Mouse (Mus musculus): Measurements from ENCODE around the gene Tcp11l2. TPM values are rescaled to one million over a fixed set of nuclear protein-coding genes. Genes with fewer than 3 reads are reported as not detected.

Tcp11l2 gene
- polyA plus RNA-seq, 1 experiment from 2014 or later = 27.5 TPM

DNA sequence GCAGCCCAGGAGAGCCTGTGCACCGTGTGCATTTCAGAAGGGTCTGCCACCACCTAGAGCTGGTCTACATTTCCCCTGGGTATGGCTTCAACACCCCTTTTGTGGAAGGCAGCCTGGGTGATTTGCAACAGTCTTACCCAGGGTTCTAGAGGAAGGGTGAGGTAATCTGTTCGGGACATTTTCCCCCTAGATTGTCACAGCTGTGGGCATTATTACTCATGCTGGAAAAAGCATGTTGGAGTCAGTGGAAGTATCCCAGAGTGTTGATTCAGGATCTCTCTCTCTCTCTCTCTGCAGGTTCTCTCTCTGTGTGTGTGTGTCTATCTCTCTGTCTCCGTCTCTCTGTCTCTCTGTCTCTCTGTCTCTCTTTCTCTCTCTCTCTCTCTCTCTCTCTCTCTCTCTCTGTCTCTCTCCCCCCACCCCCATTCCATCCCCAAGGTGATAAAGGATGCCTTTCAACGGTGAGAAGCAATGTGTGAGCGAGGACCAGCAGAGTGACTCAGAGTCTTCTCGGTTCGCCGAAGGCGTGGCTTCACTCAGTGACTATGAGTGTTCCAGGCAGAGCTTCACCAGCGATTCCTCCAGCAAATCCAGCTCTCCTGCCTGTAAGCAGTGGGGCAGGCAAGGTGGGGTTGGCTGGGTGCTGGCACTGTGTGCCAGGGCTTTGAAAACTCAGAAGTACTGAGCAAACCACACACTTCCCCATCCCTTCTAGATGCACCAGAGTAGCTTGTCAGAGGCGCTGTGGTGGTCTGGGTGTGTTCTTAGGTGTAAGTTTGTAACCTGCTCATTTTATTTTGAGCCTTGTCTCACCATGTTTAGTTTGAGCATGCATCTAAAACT lies 8.2 kb downstream of the Tcp11l2 start:
- Histone ChIP-seq H3K27me3 (replicated peaks) (no peaks in the 10 kb centered on the region), H3K4me3 (replicated peaks) (no peak overlapping the region), H3K4me2 (no peak overlapping the region), H3K9me3 (replicated peaks) (no peaks in the 10 kb centered on the region), H3K9ac (replicated peaks) (no peak overlapping the region), H3K36me3 (peaks cover 4% of the 10 kb centered on the region; the same call in 1 of the 2 replicates), H3K4me1 (no peaks in the 10 kb centered on the region), H3K27ac (replicated peaks) (no peak overlapping the region)
- WGBS = 76% methylated on average over 11 of the region's 11 CpGs
- no peak for ATAC-seq (ENCODE audit: low FRiP score)

- 83% methylated on average over 2 of the region's 2 CpGs for WGBS
- H3K36me3 ChIP-seq = peaks cover 9% of the 10 kb centered on the region
- H3K9ac ChIP-seq (replicated peaks) = no peak overlapping the region
- no peak overlapping the region for H3K4me3 ChIP-seq (replicated peaks)
- no peak overlapping the region for H3K4me2 ChIP-seq
- H3K9me3 ChIP-seq (replicated peaks) = no peaks in the 10 kb centered on the region
- no peaks in the 10 kb centered on the region for H3K27me3 ChIP-seq (replicated peaks)
- no peaks in the 10 kb centered on the region for H3K4me1 ChIP-seq
- no peak overlapping the region for H3K27ac ChIP-seq (replicated peaks)
- ATAC-seq (ENCODE audit: low FRiP score) = no peak
Measured at GRCm38 (mm10) chr10:84585294-84585650, 8.8 kb downstream of the Tcp11l2 start.

- Histone ChIP-seq H3K36me3 (peaks cover 29% of the 10 kb centered on the region), H3K4me2 (no peak overlapping the region), H3K9ac (replicated peaks) (no peak overlapping the region), H3K27me3 (replicated peaks) (no peaks in the 10 kb centered on the region), H3K4me1 (no peaks in the 10 kb centered on the region), H3K4me3 (replicated peaks) (no peak overlapping the region), H3K27ac (replicated peaks) (no peak overlapping the region), H3K9me3 (replicated peaks) (no peaks in the 10 kb centered on the region)
- no peak for ATAC-seq (ENCODE audit: low FRiP score)
- whole genome bisulfite sequencing = 87% methylated on average over 14 of the region's 14 CpGs
Measured at GRCm38 (mm10) chr10:84590956-84591355, 14.5 kb downstream of the Tcp11l2 start.

- no peak overlapping the region for H3K9ac ChIP-seq (replicated peaks)
- H3K27me3 ChIP-seq (replicated peaks) = no peaks in the 10 kb centered on the region
- ATAC-seq (ENCODE audit: low FRiP score) = no peak
- no peaks in the 10 kb centered on the region for H3K4me1 ChIP-seq
- peaks cover 29% of the 10 kb centered on the region for H3K36me3 ChIP-seq
- WGBS = 92% methylated on average over 2 of the region's 2 CpGs
- H3K4me3 ChIP-seq (replicated peaks) = no peak overlapping the region
- no peak overlapping the region for H3K4me2 ChIP-seq
- no peaks in the 10 kb centered on the region for H3K9me3 ChIP-seq (replicated peaks)
- H3K27ac ChIP-seq (replicated peaks) = no peak overlapping the region
Measured at GRCm38 (mm10) chr10:84591640-84592148, 15.3 kb downstream of the Tcp11l2 start.

- H3K4me1 ChIP-seq = no peaks in the 10 kb centered on the region
- H3K27me3 ChIP-seq (replicated peaks) = no peaks in the 10 kb centered on the region
- no peak overlapping the region for H3K27ac ChIP-seq (replicated peaks)
- no peaks in the 10 kb centered on the region for H3K9me3 ChIP-seq (replicated peaks)
- H3K4me2 ChIP-seq = no peak overlapping the region
- H3K9ac ChIP-seq (replicated peaks) = no peak overlapping the region
- no peak for ATAC-seq (ENCODE audit: low FRiP score)
- no peak overlapping the region for H3K4me3 ChIP-seq (replicated peaks)
- peaks cover 26% of the 10 kb centered on the region for H3K36me3 ChIP-seq
- 64% methylated on average over 3 of the region's 3 CpGs for WGBS
Measured at GRCm38 (mm10) chr10:84592745-84593144, 16.3 kb downstream of the Tcp11l2 start.

- Histone ChIP-seq H3K36me3 (peaks cover 10% of the 10 kb centered on the region), H3K9ac (replicated peaks) (no peak overlapping the region), H3K9me3 (replicated peaks) (no peaks in the 10 kb centered on the region), H3K4me2 (no peak overlapping the region), H3K27me3 (replicated peaks) (no peaks in the 10 kb centered on the region), H3K4me1 (no peaks in the 10 kb centered on the region), H3K4me3 (replicated peaks) (no peak overlapping the region), H3K27ac (replicated peaks) (no peak overlapping the region)
- no peak for ATAC-seq (ENCODE audit: low FRiP score)
- 56% methylated on average over 3 of the region's 3 CpGs for WGBS
Measured at GRCm38 (mm10) chr10:84597127-84597785, 20.8 kb downstream of the Tcp11l2 start.

- Histone ChIP-seq H3K4me3 (replicated peaks) (no peak overlapping the region), H3K9me3 (replicated peaks) (no peaks in the 10 kb centered on the region), H3K4me1 (no peaks in the 10 kb centered on the region), H3K9ac (replicated peaks) (no peak overlapping the region), H3K27ac (replicated peaks) (no peak overlapping the region), H3K27me3 (replicated peaks) (no peaks in the 10 kb centered on the region), H3K36me3 (peaks cover 8% of the 10 kb centered on the region), H3K4me2 (no peak overlapping the region)
- 41% methylated on average over 1 of the region's 1 CpGs for WGBS
- ATAC-seq (ENCODE audit: low FRiP score) = no peak
Measured at GRCm38 (mm10) chr10:84598172-84598571, 21.7 kb downstream of the Tcp11l2 start.

DNA sequence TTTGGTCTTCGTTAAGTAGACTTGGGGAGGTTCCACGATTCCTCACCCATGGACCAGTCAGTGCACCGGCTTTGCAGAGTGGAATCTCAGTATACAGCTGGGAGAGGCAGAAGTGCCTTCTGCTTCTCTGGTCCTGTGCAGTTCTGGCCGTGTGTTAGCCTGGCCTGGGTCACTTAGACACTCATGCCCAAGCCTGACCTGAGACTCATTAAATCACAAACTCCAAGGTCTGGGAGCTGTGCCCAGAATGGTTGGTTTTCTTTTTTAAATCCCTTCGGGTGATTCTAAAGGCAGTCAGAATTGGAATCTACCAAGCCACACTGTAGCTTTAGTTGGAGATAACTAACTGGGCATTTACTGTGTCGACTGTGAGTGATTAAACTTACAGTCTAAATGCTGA lies 23.7 kb downstream of the Tcp11l2 start:
- no peak for ATAC-seq (ENCODE audit: low FRiP score)
- no peaks in the 10 kb centered on the region for H3K9me3 ChIP-seq (replicated peaks)
- no peak overlapping the region for H3K4me3 ChIP-seq (replicated peaks)
- WGBS = 79% methylated on average over 6 of the region's 6 CpGs
- peaks cover 11% of the 10 kb centered on the region for H3K36me3 ChIP-seq
- H3K27me3 ChIP-seq (replicated peaks) = no peaks in the 10 kb centered on the region
- no peak overlapping the region for H3K27ac ChIP-seq (replicated peaks)
- H3K4me1 ChIP-seq = no peaks in the 10 kb centered on the region
- H3K9ac ChIP-seq (replicated peaks) = no peak overlapping the region
- H3K4me2 ChIP-seq = no peak overlapping the region

DNA sequence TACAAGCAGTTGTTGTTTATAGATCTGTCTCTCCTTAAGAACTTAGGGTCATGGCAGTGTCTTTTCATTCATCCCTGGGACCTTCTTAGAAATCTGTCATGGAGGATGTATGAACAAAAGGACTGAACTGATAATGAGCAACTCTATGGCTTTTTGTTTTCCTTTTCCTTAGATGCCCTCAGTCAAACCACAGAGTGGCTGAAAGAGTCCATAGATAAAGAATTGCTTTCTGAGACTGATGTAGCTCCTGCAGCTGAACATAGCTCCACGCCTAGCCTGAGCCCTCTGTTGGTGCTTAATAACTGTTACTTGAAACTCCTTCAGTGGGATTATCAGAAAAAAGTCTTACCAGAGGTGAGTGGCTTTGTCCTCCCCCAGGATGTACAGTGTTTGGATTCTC lies 27.9 kb downstream of the Tcp11l2 start:
- H3K36me3 ChIP-seq = peaks cover 30% of the 10 kb centered on the region
- no peak for ATAC-seq (ENCODE audit: low FRiP score)

DNA sequence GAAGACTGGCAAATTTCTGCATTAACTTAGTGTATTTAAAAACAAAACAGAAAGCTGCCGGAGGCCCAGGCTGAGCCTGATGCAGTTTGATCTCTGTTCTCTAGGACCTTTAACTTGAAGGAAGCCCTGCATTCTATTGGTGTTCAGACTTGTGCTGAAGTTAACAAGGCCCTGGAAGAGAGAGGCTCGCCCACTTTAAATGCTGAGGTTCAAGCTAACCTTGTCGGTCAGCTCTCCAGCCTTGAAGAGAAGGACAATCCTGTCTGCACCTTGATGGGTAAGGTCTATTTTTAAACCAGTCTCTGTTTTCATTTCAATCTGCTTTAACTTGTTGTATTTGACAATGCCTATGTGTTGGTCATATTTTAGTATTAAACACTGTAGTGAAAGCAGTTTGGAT lies 31.9 kb downstream of the Tcp11l2 start:
- Histone ChIP-seq H3K4me2 (no peak overlapping the region), H3K4me1 (no peaks in the 10 kb centered on the region), H3K4me3 (replicated peaks) (no peak overlapping the region), H3K27me3 (replicated peaks) (no peaks in the 10 kb centered on the region), H3K9ac (replicated peaks) (no peak overlapping the region), H3K9me3 (replicated peaks) (no peaks in the 10 kb centered on the region), H3K36me3 (peaks cover 25% of the 10 kb centered on the region), H3K27ac (replicated peaks) (no peak overlapping the region)
- ATAC-seq (ENCODE audit: low FRiP score) = no peak
- WGBS = 87% methylated on average over 3 of the region's 3 CpGs

More for the DNA sequence above, 27.9 kb downstream of the Tcp11l2 start:
- H3K4me3 ChIP-seq (replicated peaks) = no peak overlapping the region
- no peak overlapping the region for H3K9ac ChIP-seq (replicated peaks)
- H3K27me3 ChIP-seq (replicated peaks) = no peaks in the 10 kb centered on the region
- H3K4me2 ChIP-seq = no peak overlapping the region
- H3K4me1 ChIP-seq = no peaks in the 10 kb centered on the region
- H3K27ac ChIP-seq (replicated peaks) = no peak overlapping the region
- no peaks in the 10 kb centered on the region for H3K9me3 ChIP-seq (replicated peaks)
- WGBS = 60% methylated on average over 1 of the region's 1 CpGs

DNA sequence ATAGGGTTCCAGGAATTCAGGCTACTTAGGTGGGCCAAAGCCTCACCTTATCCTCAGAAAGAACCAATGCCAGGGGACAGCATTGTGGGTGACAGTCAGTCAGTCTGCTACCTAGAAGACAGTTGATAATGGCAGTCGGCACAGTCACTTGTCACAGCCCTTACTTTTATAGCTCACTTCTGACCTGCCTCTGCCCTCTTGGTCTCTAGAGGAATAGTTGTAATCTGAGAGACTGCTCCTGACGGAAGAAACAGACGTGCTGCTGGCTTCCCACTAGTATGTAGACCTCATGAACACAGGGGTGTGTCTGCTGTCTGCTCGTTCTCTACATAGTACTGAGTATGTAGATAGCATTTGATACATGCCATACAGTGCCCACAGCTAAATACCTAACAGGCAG lies 33.9 kb downstream of the Tcp11l2 start:
- H3K27me3 ChIP-seq (replicated peaks) = no peaks in the 10 kb centered on the region
- peaks cover 17% of the 10 kb centered on the region for H3K36me3 ChIP-seq
- no peak overlapping the region for H3K4me3 ChIP-seq (replicated peaks)
- no peaks in the 10 kb centered on the region for H3K9me3 ChIP-seq (replicated peaks)
- H3K27ac ChIP-seq (replicated peaks) = no peak overlapping the region
- no peak overlapping the region for H3K4me2 ChIP-seq
- 47% methylated on average over 4 of the region's 4 CpGs for WGBS
- ATAC-seq (ENCODE audit: low FRiP score) = no peak
- no peak overlapping the region for H3K9ac ChIP-seq (replicated peaks)
- no peaks in the 10 kb centered on the region for H3K4me1 ChIP-seq

DNA sequence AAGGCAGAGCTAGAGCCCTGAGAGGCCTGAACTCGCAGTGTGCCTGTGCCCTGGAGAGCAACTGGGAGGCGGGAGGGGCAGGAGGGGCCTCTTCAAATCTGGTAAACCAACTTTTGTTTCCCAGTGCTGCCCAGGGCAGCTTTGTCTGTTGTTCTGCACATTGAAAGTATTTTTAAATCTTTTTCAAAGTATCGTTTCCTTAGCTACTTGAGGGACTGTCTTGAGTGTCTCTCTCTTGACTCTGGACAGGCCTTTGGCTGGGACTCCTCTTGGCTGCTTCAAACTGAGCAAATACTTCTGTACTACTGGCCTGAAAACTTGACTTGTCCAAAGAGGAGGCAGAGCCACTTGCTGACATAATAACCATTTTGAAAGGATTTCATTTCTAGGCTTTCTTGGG lies 34.4 kb downstream of the Tcp11l2 start:
- no peaks in the 10 kb centered on the region for H3K27me3 ChIP-seq (replicated peaks)
- ATAC-seq (ENCODE audit: low FRiP score) = no peak
- no peak overlapping the region for H3K4me3 ChIP-seq (replicated peaks)
- H3K27ac ChIP-seq (replicated peaks) = no peak overlapping the region
- no peak overlapping the region for H3K9ac ChIP-seq (replicated peaks)
- WGBS = 80% methylated on average over 3 of the region's 3 CpGs
- no peaks in the 10 kb centered on the region for H3K4me1 ChIP-seq
- H3K36me3 ChIP-seq = peaks cover 12% of the 10 kb centered on the region
- no peaks in the 10 kb centered on the region for H3K9me3 ChIP-seq (replicated peaks)
- no peak overlapping the region for H3K4me2 ChIP-seq

All from neural tube, embryonic 15.5 days (tissue).